Mouse (Mus musculus): ENCODE measurements around the gene Dcaf6.
"Not testable (repeated sequence)": the region's sequence is repeated elsewhere in the genome, so short reads cannot be mapped to it uniquely, and the experiment has no call there.

Dcaf6 gene

GRCm38 (mm10) chr1:165421357-165421915, 38.8 kb downstream of the Dcaf6 start:
- no peak for DNase-seq (ENCODE audit: low read depth, low spot score)

- peak; percentile 10 for DNase-seq (ENCODE audit: low read depth, low spot score)
Observed at GRCm38 (mm10) chr1:165396401-165396805, 63.9 kb downstream of the Dcaf6 start.

DNA sequence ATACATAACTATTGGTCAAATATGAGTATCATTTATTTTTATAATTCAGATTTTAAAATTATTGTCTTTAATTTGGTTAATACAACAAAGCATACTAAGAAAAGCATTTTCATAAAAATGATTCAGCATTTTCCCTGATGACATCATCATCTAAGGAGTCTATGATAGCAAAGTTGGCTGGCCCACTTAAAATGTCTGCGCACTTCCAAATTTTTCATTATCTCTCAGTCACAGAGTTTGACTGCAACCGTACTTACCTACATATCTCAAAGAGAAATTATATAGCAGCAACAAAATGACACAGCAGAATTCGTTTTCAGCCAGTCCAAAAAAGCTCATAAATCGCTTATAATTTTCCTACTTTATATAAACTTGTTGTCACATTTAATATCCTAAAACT, 64.3 kb downstream of the Dcaf6 start:
- no peak for DNase-seq (ENCODE audit: low read depth, low spot score)

DNA sequence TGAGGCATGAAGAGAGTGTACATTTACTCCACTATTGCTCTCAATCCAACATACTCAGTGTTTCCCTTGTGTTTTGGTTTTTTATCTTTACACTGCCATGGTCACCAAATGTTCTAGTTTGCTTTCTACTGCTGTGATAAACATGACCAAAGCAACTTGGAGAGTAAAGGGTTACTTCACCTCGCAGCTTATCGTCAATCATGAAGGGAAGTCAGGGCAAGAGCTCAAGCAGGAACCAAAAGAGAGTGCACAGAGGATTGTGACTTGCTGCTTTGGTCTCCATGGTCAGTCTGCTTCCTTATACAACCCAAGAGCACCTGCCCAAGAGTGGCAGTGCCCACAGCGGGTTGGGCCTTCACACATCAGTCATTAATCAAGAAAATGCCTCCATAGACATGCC, 65.4 kb downstream of the Dcaf6 start:
- no peak for DNase-seq (ENCODE audit: low read depth, low spot score)

DNA sequence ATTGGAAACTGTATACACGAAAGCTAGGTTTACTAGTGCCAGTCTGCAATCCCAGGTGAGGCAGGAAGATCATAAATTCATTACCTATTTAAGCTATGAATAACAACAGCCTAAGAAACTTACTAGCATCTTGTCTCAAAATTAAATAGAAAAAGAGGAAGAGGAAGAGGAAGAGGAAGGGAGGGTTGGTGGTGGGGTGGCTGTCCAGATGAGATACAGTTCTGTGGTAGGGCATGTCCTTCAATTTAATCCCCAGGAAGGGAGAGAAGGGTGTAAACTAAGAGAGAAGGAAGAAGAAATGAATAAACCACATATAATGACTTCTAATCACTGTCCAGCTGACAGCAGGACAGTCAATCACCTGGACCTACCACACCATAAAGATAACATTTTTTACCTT, 67.2 kb downstream of the Dcaf6 start:
- DNase-seq (ENCODE audit: low read depth, low spot score) = no peak

GRCm38 (mm10) chr1:165388716-165389115, 71.6 kb downstream of the Dcaf6 start:
- peak; percentile 66 for DNase-seq (ENCODE audit: low read depth, low spot score)

- no peak for DNase-seq (ENCODE audit: low read depth, low spot score)
Observed at GRCm38 (mm10) chr1:165386525-165386923, 73.8 kb downstream of the Dcaf6 start.

GRCm38 (mm10) chr1:165385810-165386524, 74.3 kb downstream of the Dcaf6 start:
- DNase-seq (ENCODE audit: low read depth, low spot score) = no peak

DNA sequence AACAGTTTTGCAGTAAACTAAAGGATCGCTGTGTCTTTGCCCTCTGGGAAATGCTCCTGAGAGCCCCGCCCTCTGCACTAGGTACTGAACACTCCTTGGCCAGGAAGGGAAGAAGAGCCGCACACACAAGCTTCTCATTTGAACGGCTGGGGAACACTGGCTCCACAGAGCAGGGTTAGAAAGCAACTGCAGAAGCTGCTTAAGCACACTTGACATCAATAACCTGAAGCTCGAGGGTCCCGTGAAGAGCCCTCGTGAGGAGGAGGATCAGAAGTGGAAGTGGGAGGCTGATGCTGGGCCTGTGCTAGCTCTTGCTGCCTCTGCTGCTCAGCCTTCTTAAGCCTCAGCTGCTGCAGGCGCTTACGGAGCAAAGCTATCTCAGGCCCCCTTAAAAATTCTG, 86.4 kb downstream of the Dcaf6 start:
- no peak for DNase-seq (ENCODE audit: low read depth, low spot score)

DNA sequence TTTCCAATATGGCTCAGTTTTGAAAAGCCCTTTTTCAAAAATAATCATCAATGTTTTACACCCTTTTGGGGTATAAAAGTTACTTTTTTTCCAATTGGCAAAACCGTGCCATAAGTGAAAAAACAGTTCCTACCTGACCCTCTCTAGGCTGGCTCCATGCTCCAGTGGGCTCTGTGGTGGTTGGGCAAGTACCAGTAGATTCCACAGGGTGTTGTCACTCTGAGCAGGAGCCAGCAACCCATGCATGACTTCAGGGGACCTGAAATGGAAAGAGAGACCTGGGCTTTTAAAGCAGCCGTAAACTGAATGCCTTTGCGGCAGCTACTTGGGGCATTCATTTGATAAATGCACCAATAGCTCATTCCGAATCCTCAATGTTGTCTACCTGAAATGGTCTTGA, 89.3 kb downstream of the Dcaf6 start:
- no peak for DNase-seq (ENCODE audit: low read depth, low spot score)

DNA sequence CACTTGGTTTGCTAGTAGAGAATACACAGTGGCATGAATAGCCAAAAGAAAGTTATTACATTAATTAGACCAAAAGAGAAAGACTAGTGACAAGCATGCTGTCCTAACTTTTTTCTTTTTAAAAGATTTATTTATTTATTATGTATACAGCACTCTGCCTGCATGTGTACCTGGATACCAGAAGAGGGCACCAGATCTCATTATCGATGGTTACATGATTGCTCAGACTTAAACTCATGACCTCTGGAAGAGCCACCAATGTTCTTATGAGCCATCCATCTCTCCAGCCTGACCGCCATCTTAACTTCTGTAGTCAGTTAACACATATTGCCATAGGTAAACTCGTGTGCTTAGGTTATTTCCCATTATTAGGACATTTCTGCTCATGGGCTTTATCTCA, 95.2 kb downstream of the Dcaf6 start:
- DNase-seq (ENCODE audit: low read depth, low spot score) = peak; percentile 37

GRCm38 (mm10) chr1:165363271-165363670, 97.0 kb downstream of the Dcaf6 start:
- peak; percentile 46 for DNase-seq (ENCODE audit: low read depth, low spot score)

DNA sequence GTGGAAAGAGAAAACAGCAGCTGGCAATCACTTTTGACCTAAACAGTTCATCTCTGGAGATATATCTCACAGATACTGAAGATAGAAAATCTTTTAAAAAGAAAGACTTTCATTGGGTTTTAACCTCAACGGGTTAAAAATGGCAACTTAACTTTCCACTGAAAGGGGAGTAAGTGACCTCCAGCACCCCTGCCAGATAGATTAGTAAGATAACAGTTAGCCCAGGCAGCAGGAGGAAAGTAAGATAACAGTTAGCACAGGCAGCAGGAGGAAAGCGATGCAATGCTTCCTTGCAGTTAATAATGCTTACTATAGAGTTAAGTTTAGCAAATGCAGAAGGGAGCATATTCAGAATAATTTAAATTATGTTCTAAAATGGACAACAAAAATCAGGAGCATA, 103.9 kb downstream of the Dcaf6 start:
- no peak for DNase-seq (ENCODE audit: low read depth, low spot score)

- no peak for DNase-seq (ENCODE audit: low read depth, low spot score)
Observed at GRCm38 (mm10) chr1:165348627-165349026, 111.6 kb downstream of the Dcaf6 start.

- peak; percentile 64 for DNase-seq (ENCODE audit: low read depth, low spot score)
Observed at GRCm38 (mm10) chr1:165344453-165344852, 115.8 kb downstream of the Dcaf6 start.

GRCm38 (mm10) chr1:165342126-165342525, 118.1 kb downstream of the Dcaf6 start:
- DNase-seq (ENCODE audit: low read depth, low spot score) = no peak

GRCm38 (mm10) chr1:165332797-165333196, 127.5 kb downstream of the Dcaf6 start:
- DNase-seq (ENCODE audit: low read depth, low spot score) = no peak

GRCm38 (mm10) chr1:165330859-165331258, 129.4 kb downstream of the Dcaf6 start:
- DNase-seq (ENCODE audit: low read depth, low spot score) = no peak

GRCm38 (mm10) chr1:165328384-165329289, 131.6 kb downstream of the Dcaf6 start:
- DNase-seq (ENCODE audit: low read depth, low spot score) = not testable (repeated sequence)

DNA sequence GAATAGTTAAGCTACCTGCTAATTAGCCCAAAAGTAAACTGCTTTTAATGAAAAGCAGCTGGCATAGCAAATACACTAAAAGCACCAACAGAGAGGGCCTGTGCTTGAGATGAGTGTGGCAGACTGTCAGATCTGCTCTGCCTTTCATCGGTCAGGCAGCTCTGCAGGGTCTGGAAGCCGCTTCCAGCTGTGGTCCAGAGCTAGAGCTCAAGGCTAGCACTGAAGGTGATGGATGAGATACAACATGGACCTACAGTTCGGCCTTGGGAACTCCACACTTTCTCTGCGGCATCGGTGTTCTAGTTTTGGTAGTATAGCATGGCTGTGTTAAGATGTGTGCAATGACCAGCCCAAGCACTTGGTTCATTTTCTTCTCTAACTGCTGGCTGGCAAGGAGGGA, 132.4 kb downstream of the Dcaf6 start:
- DNase-seq (ENCODE audit: low read depth, low spot score) = no peak

- DNase-seq (ENCODE audit: low read depth, low spot score) = no peak
Observed at GRCm38 (mm10) chr1:165327370-165327769, 132.9 kb downstream of the Dcaf6 start.

DNA sequence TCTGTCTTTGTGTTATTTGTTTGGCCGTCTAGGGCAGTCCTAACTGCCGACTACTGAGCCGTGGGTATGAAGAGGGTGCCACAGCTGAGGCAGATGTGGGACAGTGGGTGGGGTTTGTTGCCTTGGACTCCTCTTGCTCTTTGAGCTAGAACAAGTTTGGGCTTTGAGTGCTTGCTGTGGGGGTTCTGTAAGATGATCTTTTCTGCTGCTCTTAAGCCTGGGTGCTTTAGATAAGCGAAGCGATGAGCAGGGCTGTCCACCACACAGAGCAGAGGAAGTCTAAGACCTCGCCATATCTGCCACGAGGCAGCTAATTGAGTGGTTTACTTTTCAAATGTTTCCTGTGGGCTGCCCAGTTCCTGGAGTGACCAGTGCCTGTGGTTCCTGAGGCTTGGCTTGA, 137.3 kb downstream of the Dcaf6 start:
- no peak for DNase-seq (ENCODE audit: low read depth, low spot score)

GRCm38 (mm10) chr1:165321891-165322290, 138.4 kb downstream of the Dcaf6 start:
- no peak for DNase-seq (ENCODE audit: low read depth, low spot score)

Data from 3T3-L1 (cell line).